Mouse (Mus musculus): Measurements from ENCODE around the gene Stx18.

DNA sequence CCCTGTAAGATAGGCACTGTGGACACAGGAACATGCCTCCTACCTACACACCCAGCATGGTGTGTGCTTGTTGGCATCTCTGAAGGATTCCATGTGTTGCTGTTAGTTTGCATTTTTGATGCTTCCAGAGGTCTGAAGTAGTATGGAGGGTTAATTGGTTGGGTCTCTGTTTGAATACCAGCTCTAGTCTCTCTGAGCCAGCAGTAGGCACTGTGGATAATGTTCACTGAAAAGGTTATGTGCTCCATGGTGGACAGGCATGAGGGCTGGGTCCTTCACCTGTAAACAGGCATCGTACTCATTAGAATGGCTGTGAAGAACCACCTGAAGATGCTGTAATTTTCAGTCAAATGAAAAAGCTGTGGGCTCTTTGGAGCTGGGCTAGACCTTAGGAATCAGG lies 41.9 kb downstream of the Stx18 start:
- no peak for TF ChIP-seq EP300 (IDR thresholded peaks at IDR 0.05; ENCODE audit: low read length)
- TF ChIP-seq ZKSCAN1 (IDR thresholded peaks at IDR 0.05; ENCODE audit: borderline replicate concordance, low read depth, low read length): no peak
- no peak for TF ChIP-seq JUND (conservative IDR thresholded peaks at IDR 0.05; ENCODE audit: low read depth, low read length)
- no peak for TF ChIP-seq POLR2AphosphoS2 (IDR thresholded peaks at IDR 0.05; ENCODE audit: low read depth, low read length)
- TF ChIP-seq IRF4 (IDR thresholded peaks at IDR 0.05; ENCODE audit: low read depth, low read length): no peak
- TF ChIP-seq USF1 (IDR thresholded peaks at IDR 0.05; ENCODE audit: low read depth, low read length): no peak
- no peak for TF ChIP-seq CTCF (conservative IDR thresholded peaks at IDR 0.05 in 1 of 2, IDR thresholded peaks at IDR 0.05 in 1 of 2; ENCODE audit: low read depth in 2 of 2, low read length in 2 of 2)

Data from CH12.LX (cell line).